Mouse (Mus musculus): ENCODE data around the gene Dlg2.

DNA sequence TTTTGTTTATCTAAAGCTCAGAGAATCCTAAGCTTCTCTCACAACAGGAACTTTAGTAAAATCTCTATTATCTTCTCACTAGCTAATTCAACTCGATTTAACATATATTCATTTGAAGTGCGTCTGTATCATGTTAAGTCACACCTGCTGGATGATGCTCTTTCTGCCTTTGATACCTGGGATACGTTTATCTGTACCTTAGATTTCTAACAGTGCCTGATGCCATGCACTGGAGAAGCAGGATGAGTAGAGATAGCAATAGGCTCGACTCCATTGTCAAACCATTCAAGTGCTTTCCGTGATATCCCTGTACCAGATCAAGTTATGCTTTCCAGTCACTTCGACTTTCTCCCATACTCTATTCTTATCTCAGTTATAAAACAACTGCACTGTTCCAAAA lies 732.5 kb downstream of the Dlg2 start:
- no peak for TF ChIP-seq CTCF (IDR thresholded peaks at IDR 0.05; ENCODE audit: low read depth, low read length)
- TF ChIP-seq EP300 (IDR thresholded peaks at IDR 0.05; ENCODE audit: insufficient read depth, low read depth, low read length) = no peak
- TF ChIP-seq POLR2A (IDR thresholded peaks at IDR 0.05; ENCODE audit: insufficient read depth, low read length) = no peak

Measured in ES-Bruce4 (cell line).